Mouse (Mus musculus): ENCODE results near the gene Tekt5.
A peak's percentile ranks its signal among the peaks of the same experiment; 100 is the strongest.

The Tekt5 gene

DNA sequence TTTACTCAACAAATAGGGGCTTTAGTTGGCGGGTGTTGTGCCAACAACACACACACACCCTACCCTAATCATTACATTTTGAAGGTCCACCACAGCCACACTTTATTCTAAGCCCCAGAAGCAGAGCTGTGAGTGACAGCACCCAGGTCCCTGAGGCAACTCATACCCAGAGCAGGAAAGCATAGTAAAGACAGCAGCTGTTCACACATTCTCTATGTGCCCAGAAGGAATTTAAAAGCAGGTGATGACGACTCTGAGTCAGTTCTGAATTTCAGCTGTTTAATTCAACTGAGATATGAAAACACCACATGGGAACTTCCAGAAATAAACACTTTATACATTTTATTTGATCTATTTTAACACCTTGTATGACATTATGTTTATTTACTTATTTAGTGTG is 15.8 kb downstream of the Tekt5 start:
- DNase-seq (ENCODE audit: low spot score in 2 of 2) = peak in 1 of 2 experiments; percentile 60

DNA sequence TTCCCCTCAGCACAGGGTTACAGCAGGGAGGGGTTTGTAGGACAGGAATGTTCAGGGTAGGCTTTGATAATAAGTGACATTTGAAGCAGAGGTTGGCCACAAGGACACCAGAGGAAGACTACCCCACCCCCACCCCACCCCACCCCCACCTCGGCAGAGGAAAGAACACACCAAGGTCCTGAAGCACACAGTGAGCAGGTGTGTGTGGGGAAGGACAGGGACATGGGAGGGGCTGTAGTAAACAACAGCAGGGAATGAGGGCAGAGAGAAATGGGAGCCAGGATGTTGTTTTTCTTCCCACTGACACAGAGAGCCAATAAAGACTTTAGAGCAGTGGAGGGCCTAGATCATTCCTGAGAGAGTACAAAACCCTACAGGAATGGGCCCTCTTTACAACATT is 18.0 kb downstream of the Tekt5 start:
- DNase-seq (ENCODE audit: low spot score in 2 of 2) = no peak

DNA sequence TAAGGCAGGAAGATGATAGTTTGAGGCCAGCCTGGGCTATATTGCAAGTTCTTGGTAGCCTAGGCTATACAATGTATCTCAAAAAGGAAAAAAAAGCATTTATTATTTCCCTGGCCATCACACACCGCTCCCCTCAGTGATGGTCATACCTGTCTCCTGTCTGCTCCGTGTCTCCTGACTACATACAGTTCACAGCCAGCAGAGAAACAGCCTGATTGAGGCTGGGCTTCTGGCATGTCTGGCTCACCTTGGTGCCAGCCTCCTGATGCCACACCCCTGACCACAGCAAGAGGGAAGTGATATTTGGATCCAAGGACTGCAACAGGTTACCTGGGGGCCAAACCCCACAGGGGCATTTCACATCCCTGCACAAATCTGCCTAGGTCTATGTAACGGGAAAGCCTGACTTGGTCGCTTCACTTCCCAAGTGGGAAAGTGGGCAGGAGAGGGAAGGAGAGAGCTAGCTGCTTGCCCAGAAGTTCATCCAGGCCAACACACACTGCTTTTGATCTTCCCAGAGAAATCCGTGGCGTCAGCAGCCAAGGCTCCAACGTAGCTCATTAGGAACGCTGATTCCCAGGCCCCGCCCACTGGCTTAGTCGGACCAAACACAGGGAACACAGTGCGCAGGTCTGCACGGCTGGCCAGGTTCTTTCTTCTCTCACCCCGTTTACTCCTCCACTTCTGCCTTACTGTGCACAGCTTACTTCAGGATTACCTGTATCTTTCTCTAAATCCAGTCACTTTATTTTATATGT is 20.9 kb downstream of the Tekt5 start:
- no peak for DNase-seq (ENCODE audit: low spot score in 2 of 2)

DNA sequence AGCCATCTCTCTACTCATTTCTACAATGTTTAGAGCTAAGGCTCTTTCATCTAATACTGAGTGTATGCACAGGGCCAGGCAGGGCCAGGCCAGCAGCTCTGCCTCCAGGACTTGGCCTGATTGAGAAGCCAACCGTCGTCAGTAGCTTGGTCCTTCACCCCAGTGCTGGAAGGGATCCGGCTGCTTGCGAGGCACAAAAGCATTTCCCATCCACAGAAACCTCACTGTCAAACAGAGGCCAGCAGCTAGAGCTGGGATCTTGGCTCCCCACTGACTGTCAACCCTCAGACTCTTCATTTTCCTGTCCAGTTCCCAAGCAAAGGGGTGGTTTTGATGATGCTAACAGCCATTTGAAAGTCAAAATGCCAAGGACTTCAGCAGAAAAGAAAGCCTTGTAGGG is 22.9 kb downstream of the Tekt5 start:
- no peak for DNase-seq (ENCODE audit: low spot score in 2 of 2)

DNA sequence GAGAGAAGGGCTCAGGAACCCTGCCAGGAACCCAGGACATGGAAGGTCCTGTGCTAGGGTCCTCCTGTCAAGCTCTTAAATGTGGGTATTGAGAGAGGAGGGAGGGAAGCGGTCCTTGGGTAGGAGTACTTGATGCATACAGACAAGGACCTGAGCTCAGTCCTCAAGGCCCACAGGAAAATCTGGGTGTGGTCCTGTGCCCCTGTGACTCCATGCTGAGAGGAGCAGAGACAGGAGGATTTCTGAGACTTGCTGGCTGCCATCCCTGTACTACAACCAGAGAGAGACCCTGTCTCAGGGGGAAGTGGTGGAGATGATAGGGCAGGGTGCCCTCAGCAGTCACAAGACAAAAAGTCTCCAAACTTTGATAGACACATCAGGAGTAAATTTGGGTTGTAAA is 25.3 kb downstream of the Tekt5 start:
- DNase-seq (ENCODE audit: low spot score in 2 of 2) = no peak

DNA sequence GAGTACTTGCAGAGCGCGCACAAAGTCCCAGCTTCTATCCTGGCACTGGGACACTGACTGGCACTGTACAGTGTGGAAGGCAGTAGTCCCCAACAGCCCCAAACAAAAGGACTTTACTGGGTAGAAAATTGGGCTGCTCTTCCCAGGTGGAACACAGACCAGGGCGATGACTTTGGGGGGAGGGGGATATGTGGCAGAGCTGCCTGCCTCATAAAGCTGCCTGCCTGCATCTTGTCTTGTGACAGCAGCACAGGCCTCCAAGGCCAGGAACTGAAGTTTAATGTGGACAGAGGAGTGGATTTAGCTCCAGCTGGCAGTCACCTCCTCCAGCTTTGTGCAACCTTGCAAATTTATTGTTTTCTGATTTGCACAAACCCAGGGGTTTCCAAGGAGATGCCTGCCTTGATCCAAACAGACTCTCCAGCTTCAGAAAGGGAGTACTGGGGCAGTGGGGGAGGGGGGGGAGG is 25.8 kb downstream of the Tekt5 start:
- DNase-seq (ENCODE audit: low spot score in 2 of 2) = peak in 1 of 2 experiments; percentile 21

DNA sequence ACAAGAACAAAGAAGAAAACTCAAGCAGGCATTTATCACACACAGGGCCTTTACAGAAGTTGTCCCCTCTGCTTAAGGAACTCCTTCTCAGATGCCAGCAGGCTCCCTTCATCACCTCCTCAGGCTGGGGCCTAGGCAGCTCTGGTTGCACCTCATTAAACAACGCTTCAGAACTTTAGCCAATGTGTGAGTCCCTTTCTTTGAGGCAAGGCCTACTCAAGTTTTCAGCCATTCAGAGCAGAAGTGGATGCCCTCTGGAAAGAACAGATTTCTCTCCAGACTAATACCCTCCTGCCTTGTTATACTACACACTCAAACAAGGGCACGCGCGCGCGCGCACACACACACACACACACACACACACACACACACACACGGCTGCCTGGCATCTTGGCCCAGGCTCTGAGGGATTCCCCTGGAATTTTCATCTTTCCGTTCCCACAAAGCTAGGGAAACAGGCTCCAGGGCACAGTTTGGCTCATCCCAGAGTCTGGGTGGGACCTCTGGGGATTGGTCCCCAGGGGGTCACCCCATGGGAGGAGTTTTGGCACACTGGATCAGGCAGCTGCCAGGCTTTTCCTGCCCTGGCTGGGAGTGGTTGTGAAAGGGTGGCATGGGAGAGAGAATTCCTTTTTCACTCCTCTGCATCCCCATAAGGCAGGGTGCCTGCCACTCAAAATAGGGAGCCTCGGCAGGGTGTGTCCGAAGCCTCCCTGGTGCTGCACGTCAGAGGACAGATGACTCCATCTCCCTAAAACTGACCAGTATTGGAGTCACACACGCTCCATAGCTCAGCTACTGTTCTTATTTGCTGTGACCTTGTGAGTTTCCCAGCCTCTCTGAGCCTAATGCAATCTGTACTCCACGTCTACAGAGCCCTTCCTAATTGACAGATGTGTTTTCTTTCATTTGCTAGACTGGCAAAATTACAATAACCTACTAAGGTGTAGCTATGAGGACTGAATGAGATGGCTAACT is 28.8 kb downstream of the Tekt5 start:
- peak; percentile 22 to 49 for DNase-seq (ENCODE audit: low spot score in 2 of 2)

DNA sequence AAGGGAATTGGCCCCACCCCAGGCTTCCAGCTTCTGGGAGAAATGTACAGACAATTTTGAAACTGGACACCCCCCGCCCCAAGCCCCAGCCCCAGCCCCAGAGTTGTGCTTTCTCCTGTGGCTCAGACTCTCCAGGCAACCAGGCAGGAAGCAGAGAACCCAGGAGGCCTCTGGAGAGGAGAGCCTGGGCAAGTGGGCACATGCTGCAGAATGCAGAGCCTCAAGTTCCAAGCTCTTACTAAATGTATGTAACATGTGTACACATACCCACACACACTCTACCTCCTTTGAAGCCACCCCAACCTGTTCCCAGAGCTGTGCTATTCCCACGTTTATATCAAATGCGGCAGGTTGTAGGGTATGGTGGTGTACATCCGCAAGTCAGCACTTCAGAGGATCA is 29.5 kb downstream of the Tekt5 start:
- DNase-seq (ENCODE audit: low spot score in 2 of 2) = no peak

DNA sequence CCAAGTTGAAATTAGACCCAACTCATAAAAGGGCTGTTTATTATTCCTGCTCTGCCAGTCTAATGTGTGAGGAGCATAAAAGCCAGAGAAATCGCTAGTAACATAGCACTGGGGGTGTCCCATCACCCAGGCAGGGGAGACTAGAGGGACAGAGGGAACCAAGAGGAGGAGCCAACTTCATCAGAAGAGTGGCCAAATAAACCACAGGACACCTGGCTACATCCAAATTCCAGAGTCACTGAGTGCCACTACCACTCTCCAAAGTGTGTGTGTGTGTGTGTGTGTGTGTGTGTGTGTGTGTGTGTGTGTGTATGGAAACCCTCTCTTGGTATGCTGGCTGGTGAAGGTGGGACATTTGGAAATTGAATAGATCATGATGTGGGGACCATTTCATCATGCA is 32.2 kb downstream of the Tekt5 start:
- no peak for DNase-seq (ENCODE audit: low spot score in 2 of 2)

DNA sequence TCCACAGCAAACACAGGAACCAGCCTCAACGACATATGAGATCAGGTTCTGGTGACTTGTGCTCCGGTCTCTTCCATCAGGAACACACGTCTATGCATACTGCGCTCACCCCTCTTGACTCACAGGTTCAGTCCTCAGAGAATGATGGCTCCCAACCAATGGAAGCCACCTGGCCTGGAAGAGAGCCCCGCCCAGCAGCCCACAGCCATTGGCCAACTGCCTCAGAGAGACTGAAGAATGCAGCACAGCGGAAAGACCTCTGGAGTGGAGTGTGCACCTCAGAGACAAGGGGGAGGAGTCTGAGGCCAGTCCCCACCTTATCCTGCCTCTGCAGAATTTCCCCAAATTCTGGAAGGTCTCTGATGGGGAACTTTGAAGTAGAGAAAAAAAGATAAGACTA is 36.0 kb downstream of the Tekt5 start:
- no peak for DNase-seq (ENCODE audit: low spot score in 2 of 2)

DNA sequence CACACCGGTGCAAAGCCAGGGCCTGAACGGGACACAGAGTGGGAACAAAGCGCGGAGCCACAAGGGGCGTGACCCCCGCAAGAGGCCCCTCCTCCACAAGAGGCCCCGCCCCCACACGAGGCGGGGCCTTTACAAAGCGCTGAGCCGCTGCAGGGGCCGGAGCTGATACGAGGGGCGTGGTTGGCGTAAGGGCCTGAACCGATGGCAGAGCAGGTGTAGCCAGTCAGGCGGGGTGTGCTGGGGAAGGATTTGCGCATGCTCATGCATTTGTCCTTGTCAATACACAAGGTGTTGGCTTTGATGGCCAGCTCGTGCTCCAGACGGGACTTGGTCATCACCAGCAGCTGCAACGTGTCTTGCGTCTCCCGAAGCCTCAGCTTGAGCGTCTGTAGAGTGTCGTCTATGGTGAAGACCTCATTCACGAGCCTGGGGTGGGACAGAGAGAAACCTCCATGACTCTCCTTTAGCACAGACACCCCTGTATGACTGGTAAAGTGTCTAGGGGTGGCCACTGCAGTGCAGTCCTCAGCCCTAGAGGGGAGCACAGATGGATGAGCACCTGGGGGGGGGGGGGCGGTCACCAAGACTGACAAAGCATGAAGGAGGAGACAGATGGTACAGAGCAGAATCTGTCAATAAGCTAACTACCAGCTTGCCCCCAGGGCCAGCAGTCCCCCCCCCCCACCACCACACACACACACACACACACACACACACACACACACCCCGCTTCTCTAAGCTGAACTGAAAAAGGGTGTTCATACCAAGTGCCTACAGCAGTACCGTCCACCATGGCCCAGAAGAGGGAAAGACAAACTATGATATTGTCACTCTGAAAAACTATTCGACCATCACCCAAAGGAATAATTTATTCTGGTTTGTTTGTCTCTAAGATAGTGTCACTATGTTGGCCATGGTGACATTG is 37.0 kb downstream of the Tekt5 start:
- no peak for DNase-seq (ENCODE audit: low spot score in 2 of 2)

DNA sequence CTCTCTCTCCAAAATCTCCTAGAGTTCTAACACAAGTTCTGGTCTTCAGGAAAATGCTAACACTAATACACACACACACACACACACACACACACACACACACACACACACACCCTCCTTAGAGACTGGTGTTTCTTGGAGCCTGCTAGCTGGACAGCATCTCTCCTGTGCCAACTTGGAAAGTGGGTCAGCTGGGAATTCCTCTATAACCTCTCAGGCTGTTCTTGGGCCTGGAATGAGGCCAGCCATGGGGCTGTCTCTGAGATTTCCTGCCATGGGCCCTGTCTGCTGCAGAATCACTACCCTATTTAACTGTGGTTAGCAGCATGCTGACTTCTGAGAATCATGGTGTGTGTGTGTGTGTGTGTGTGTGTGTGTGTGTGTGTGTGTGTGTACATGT is 40.3 kb downstream of the Tekt5 start:
- peak in 1 of 2 experiments; percentile 24 for DNase-seq (ENCODE audit: low spot score in 2 of 2)

DNA sequence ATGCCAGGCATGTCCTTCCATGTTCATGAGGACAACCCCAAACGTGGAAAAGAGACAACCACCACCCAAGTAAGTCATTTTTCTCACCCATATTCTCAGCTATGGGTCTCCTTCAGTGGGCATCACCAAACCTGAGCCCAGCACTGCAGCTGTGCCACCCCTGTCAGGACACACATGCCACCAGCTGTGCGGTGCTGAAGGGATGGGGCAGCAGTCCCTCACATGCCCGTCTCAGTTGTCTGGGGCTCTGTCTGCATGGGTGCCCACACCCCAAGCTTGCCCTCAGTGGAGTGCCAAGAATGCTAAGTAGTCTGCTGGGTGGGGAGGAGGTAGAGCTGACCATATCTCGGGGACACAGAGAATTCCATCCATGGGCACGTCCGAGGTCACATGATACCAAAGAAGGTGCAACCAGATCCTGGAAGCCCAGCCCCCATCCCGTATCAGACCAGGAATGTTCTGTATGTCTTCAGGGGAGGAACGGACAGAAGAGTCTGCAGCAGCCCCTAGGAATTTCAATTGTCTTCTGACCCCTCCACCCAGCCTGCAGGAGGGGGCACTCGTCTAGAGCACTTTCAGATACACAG is 44.1 kb downstream of the Tekt5 start:
- DNase-seq (ENCODE audit: low spot score in 2 of 2) = no peak

DNA sequence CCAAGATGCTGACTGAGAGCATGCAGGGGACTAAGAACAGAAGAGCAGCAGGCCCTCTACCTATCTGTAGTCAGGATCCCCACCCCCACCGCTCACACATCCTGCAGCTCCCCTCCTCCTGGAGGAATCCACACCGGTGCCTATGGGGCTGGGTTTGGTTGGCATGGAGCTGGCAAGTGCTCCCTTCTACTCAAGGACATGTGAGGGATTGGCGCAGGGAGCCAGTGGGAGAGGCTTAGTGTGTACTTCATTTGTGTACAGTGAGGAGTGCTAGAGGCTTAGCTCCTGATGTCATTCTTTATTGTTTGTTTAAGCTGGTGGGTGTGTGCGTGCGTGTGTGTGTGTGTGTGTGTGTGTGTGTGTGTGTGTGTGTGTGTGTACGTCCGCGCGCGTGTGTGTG is 45.4 kb downstream of the Tekt5 start:
- no peak for DNase-seq (ENCODE audit: low spot score in 2 of 2)

DNA sequence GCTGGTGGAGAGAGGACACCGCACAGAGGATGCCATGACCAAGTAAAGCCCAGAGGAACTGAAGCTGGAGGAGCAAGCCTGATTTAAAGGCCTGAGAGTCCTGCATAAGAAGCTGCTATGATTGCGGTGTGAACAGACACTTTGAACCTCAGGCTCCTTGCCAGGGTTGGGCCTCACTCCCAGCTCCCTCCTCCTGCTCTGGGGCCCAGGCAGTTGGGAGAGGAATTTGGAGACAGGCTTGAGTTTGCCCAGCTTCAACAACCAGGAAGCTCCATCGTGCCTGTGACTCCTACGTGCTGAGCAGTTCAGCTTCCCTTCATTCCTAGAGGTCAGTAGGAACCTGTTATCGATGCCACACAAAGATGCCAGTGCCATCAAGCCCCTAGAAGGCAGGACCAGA is 45.9 kb downstream of the Tekt5 start:
- DNase-seq (ENCODE audit: low spot score in 2 of 2) = no peak

DNA sequence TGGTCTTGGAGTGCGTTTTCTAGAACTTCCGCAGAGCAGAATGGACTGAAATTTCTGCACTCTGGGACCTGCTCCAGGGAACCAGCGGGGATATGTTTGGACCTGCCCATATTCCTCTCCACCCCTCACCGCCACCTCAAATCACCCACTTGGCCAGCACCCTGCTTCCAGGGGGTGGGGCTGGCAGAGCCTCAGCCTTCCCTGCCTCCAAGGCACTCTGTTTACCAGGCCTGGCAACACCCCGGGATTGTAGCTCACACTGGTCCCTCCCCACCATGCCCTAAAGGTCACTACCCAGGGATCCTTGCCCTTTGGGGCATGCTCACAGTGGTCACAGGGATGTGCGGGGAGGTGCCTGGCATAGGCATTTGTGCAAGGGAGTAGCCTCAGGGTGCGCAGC is 47.7 kb downstream of the Tekt5 start:
- DNase-seq (ENCODE audit: low spot score in 2 of 2) = no peak

DNA sequence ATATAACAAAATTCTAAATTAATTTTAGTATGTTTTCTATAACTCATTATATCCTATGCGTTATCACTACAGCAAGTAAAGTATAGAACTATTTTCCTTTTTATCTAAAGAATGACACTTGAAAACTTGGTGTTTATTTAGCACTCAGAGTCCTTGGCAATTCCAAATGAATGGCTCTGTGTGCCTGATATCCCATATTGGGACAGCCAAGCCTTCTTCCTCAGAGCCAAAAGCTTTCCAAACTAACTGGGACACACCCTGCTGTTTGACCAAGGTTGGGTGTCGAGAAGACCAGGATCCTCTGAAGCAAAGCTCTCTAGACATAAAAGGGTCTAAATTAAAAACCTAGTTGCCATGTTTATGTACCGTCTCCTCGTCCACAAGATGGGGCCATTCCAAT is 54.2 kb downstream of the Tekt5 start:
- DNase-seq (ENCODE audit: low spot score in 2 of 2) = no peak

DNA sequence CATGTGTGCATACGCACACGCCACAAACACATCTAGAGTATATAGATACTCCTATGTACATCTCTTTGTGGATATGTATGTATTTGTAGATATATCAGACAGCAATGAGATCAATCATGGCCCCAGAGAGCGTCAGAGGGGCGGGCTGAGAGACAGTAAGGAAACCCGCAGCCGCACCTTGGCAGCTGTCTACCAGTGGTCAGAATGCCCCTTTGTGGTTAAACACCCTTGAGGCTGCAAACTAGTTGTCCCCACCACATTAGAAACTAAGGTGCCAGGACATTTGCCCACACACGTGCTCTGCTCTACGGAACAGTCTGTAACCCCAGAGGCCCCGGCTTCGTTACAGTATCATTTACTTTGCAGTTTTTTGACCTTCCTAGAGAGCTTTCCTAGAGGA is 55.4 kb downstream of the Tekt5 start:
- DNase-seq (ENCODE audit: low spot score in 2 of 2) = no peak

DNA sequence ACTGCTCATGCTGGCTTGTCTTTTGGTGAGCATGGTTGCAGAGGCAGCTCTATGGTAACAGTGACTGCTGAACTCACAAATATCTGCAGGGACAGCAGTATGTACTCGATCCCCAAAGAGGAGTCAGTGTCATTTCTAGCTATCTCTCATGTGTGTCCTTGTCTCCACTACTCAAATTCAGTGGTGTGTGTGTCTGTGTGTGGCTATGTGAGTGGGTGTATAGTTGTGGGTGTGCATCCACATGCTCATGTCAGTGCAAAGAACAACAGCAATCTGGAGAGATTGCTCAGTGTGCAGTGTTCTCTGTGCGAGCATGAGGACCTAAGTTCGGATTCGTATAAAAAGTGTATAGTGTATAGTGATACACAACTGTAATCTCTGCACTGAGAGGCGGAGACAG is 56.7 kb downstream of the Tekt5 start:
- peak in 1 of 2 experiments; percentile 22 for DNase-seq (ENCODE audit: low spot score in 2 of 2)

DNA sequence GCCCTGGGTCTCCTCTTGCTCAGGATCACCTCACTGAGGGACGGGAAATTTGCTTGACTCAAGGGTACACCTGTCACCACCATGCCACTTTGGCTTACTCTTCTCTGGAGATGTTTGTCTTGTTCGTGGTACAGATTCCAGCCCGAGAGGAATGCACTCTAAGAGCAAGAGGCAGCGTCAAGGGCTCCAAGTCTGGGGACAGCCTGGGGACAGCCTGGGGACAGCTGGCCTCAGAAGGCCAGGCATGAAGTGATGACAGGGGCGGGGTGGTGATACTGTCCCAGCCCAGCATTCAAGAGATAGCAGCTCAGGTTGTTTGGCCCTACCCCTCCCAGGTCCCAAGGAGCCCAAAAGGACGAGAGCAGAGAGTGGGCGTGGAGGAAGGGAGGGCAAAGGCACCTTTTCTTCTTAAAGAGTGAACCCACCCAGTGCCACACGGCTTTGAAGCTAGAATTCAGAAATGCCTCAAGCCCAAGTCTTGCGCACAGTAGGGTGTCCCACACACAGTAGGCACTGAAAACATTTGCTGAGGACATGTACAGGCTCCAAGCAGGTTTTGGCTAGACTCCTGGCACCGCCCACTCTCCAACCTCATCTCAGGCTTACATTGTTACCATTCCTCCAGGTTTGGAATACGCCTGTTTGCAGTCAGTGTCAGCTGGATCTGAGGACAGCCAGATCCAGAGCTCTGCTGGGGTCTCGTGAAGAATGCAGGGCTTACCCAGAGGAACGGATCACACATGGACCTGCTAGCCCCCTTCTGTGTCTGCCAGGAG is 57.7 kb downstream of the Tekt5 start:
- no peak for DNase-seq (ENCODE audit: low spot score in 2 of 2)
